Mouse (Mus musculus) layer of hippocampus, adult 8-10 months (tissue): ENCODE data around the gene Snrpb2. TPM values are rescaled to one million over a fixed set of nuclear protein-coding genes. Genes with fewer than 3 reads are reported as not detected.

ENCODE experiments used
- DNase-seq, 2 experiments: peaks; one replicate each; pipeline ENCODE4 v3.0.0; 2022; ENCODE audit warnings: low spot score in 2 of 2
- total RNA-seq, 4 experiments: library from RNA; stranded (reverse); gene quantifications; 2 replicates each; pipeline ENCODE4 v1.2.4; 2022

The Snrpb2 gene
- total RNA-seq, 4 experiments from 2014 or later: 36.1 to 40.8 (median 37.4) TPM

- peak; percentile 76 to 83 for DNase-seq
These were observed 30.9 kb downstream of the Snrpb2 start for GRCm38 (mm10) chr2:143093726-143094125.

GRCm38 (mm10) chr2:143094761-143095160, 31.9 kb downstream of the Snrpb2 start:
- no peak for DNase-seq

- no peak for DNase-seq
These were observed 34.3 kb downstream of the Snrpb2 start for GRCm38 (mm10) chr2:143097170-143097569.

DNA sequence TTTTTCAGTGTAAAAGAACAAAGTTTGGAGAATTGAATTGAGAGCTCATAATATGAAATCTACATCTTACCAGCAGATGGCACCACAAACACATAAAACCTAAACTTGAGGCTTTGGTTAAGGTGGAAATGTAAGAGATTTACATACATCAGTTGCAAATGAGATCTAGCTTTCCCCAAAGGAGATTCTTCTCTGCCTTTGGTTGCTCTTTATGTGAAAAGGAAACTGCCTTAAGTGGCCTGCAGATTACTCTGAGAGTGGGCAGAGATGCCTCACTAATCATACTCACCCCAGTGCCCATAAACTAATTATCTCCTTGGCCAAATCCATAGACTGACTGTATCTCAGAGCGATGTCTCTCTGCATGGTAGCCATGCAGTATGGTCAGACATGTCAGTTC, 51.0 kb downstream of the Snrpb2 start:
- peak in 1 of 2 experiments; percentile 5 for DNase-seq

DNA sequence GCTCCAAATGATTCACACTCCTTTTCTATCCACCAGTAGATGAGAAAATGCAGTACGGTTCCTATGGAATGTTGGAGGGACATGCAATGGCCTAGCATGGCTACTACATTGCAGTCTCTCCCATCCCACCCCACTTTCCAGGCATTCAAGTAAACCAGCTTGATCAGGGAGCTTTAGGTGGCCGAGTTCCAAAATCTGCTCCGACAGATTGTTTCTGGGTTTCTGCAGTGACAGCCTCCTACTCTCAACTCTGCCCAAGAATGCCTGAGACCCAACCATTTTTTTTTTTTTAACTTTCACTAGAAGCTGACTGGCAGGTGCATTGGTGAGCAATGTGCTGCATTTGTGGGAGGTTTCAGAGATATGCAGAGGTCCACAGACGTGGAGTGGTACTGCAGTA, 51.9 kb downstream of the Snrpb2 start:
- DNase-seq: peak; percentile 46 to 68

DNA sequence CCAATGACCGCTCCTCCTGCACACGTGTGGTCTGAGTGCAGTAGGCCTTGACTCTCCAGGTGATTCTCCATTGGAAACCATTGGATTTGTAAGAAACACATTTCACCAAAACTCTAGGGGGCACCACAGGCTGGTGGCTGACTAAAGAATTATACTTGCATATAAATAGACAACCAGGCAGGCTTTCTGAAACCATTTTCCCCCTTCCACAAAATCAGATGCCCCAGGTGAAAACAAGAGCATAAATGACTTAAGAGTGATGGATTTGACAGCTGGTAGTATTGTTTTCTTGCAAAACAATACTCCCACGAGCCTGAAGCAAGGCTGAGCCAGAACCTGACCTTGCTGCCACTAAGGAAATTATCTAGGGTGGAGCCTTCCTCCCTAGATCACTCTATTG, 54.6 kb downstream of the Snrpb2 start:
- DNase-seq: peak in 1 of 2 experiments; percentile 26

GRCm38 (mm10) chr2:143118221-143118620, 55.4 kb downstream of the Snrpb2 start:
- no peak for DNase-seq

Other genes with a start within 250 kb of the Snrpb2 start
- 10 to 100 TPM; 11.7 to 14.2 (median 13.6) TPM for gene Kif16b, start 161.5 kb upstream of the Snrpb2 start, total RNA-seq
- gene Otor, start 15.4 kb downstream of the Snrpb2 start, total RNA-seq: not detected